Mouse (Mus musculus) kidney, postnatal 0 days (tissue): ENCODE data around the gene E330017A01Rik. TPM values are rescaled to one million over a fixed set of nuclear protein-coding genes. Genes with fewer than 3 reads are reported as not detected.
A peak's percentile ranks its signal among the peaks of the same experiment; 100 is the strongest.

Experiments
- ATAC-seq: fragments of 200-750 bp; cut with Nextera tagmentation; replicated peaks from 2 replicates; pipeline ENCODE4 v1.8.0; 2017; ENCODE audit warnings: low read depth, moderate number of reproducible peaks, moderate TSS enrichment, moderate library complexity; ENCODE audit not compliant: low FRiP score
- DNase-seq: peaks from one replicate; pipeline ENCODE4 v3.0.0-alpha.2; 2016; ENCODE audit warnings: low spot score
- H3K27ac ChIP-seq: fragments of 300-500 bp; sonication (generic); 2 replicates; pipeline ENCODE4 v1.5.1; 2014; ENCODE audit warnings: mild to moderate bottlenecking
- H3K27me3 ChIP-seq: fragments of 300-500 bp; sonication (generic); 2 replicates; pipeline ENCODE4 v1.6.1; 2014; ENCODE audit warnings: low read length, mixed read lengths; ENCODE audit not compliant: insufficient read depth
- H3K36me3 ChIP-seq: fragments of 300-500 bp; sonication (generic); 2 replicates; pipeline ENCODE4 v1.6.1; 2014; ENCODE audit warnings: low read length, mixed read lengths; ENCODE audit not compliant: insufficient read depth
- H3K4me1 ChIP-seq: fragments of 300-500 bp; sonication (generic); replicated peaks from 2 replicates; pipeline ENCODE4 v1.6.1; 2014; ENCODE audit warnings: antibody characterized with exemption, low read length, mixed read lengths; ENCODE audit not compliant: insufficient read depth
- H3K4me2 ChIP-seq: fragments of 300-500 bp; sonication (generic); 2 replicates; pipeline ENCODE4 v1.6.1; 2014; ENCODE audit warnings: mild to moderate bottlenecking, low read length, moderate library complexity, mixed read lengths
- H3K4me3 ChIP-seq: fragments of 300-500 bp; sonication (generic); replicated peaks from 2 replicates; pipeline ENCODE4 v1.5.1; 2014; ENCODE audit warnings: low read depth, low read length
- H3K9ac ChIP-seq: fragments of 300-500 bp; sonication (generic); 2 replicates; pipeline ENCODE4 v1.6.1; 2014; ENCODE audit warnings: low read depth, low read length
- H3K9me3 ChIP-seq: fragments of 300-500 bp; sonication (generic); replicated peaks from 2 replicates; pipeline ENCODE4 v1.6.1; 2016; ENCODE audit warnings: low read length, inconsistent platforms, mixed read lengths
- CTCF ChIP-seq: IDR thresholded peaks from 2 replicates; pipeline ENCODE4 v1.5.1; 2016; ENCODE audit warnings: antibody characterized with exemption, low read depth, mild to moderate bottlenecking, moderate library complexity
- WGBS: fragments of 180-500 bp; shearing (Covaris S2); extraction: QIAGEN DNeasy Blood & Tissue Kit; methylation state at CpG from one replicate; pipeline ENCODE4 v1.1.7; 2014; 5-methylcytosine and 5-hydroxymethylcytosine counted together
- polyA plus RNA-seq: library from polyadenylated mRNA; unstranded; fragments of >200 nt; fragmentation: Nextera tagmentation; extraction: Ambion mirVana; gene quantifications from 2 replicates; pipeline ENCODE4 v1.2.1, GENCODE M21; 2015

The E330017A01Rik gene
- polyA plus RNA-seq, 1 experiment from 2014 or later = not detected

DNA sequence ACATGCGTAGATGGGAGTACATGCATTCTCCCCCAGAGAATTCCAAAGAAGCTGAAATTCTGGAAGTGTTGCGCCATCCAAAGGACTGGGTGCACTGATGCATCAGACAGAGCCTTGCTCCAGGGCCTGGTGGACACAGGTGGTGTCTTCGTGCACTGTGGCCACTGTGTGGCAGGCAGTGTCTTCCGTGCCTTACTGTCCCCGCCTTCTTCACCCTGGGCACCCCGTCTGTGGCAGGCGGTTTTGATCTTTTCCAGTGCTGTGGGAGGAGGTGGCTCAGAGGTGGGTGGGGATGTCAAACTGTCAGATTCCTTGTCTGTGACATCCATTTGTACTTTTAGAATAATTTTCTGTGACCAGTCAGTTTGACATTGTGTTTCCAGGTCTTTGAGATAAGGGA is 40.1 kb upstream of the E330017A01Rik start:
- no peaks in the 10 kb centered on the region for H3K4me1 ChIP-seq
- ATAC-seq (no peak), DNase-seq (no peak)
- H3K4me3 ChIP-seq = no peak overlapping the region
- H3K36me3 ChIP-seq = peaks cover 20% of the 10 kb centered on the region; the same call in 1 of the 2 replicates
- no peak overlapping the region for H3K9ac ChIP-seq
- 77% methylated on average over 7 of the region's 7 CpGs for WGBS
- H3K4me2 ChIP-seq = no peak overlapping the region
- H3K27me3 ChIP-seq = no peaks in the 10 kb centered on the region
- no peaks in the 10 kb centered on the region for H3K9me3 ChIP-seq
- no peak overlapping the region for H3K27ac ChIP-seq
- TF ChIP-seq CTCF = no peak

DNA sequence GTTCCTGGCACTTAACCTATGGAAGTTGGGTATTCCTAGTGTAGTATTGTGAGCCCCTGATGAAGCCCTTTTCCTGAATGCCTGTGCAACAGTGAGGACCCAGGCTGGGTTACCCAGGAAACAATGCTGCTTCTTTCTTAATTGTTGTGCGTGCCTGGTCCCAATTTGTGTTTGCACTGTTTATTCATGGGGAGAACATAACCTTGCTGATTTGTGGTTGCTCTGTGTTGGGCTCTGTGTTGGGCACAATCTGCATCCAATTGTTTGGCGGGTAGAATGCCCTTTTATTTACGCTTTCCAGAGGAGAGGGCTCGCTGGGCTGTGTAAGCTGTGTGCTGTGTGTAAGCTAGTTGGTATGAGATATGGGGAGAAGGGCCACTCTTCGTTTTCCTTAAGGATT is 39.0 kb upstream of the E330017A01Rik start:
- no peak overlapping the region for H3K4me2 ChIP-seq
- H3K4me1 ChIP-seq = no peaks in the 10 kb centered on the region
- no peaks in the 10 kb centered on the region for H3K27me3 ChIP-seq
- H3K36me3 ChIP-seq = peaks cover 22% of the 10 kb centered on the region; the same call in 1 of the 2 replicates
- H3K27ac ChIP-seq = no peak overlapping the region
- WGBS = 88% methylated on average over 5 of the region's 5 CpGs
- ATAC-seq (no peak), DNase-seq (no peak)
- no peak overlapping the region for H3K9ac ChIP-seq
- H3K4me3 ChIP-seq = no peak overlapping the region
- H3K9me3 ChIP-seq = no peaks in the 10 kb centered on the region
- no peak for TF ChIP-seq CTCF

DNA sequence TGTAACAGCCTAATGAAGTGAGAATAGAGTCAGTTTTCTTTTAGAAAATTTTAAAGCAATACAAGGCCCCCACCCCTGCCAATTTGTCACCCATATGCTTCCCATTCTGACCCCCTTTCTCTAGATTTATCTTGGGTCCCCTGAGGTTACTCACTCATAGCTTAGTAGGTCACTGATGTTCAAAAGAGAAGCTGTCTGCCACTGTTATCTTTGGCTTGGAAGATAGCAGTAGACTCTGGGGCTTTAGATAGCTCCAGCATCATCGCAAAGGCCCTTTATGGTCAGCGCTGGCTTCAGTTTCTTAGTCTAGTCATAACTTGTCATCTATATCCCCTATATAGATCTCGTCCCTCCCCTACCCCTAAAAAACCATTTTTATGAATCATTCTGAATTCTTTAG is 38.1 kb upstream of the E330017A01Rik start:
- Histone ChIP-seq H3K4me2 (no peak overlapping the region), H3K27ac (no peak overlapping the region), H3K36me3 (peaks cover 22% of the 10 kb centered on the region; the same call in 1 of the 2 replicates), H3K27me3 (no peaks in the 10 kb centered on the region), H3K4me1 (no peaks in the 10 kb centered on the region), H3K9me3 (no peaks in the 10 kb centered on the region), H3K4me3 (no peak overlapping the region), H3K9ac (0 out of 2 replicates have a peak overlapping the region, but pooled peaks have one; percentile 8)
- ATAC-seq (no peak), DNase-seq (no peak)
- TF ChIP-seq CTCF = no peak
- WGBS = 87% methylated on average over 3 of the region's 3 CpGs

DNA sequence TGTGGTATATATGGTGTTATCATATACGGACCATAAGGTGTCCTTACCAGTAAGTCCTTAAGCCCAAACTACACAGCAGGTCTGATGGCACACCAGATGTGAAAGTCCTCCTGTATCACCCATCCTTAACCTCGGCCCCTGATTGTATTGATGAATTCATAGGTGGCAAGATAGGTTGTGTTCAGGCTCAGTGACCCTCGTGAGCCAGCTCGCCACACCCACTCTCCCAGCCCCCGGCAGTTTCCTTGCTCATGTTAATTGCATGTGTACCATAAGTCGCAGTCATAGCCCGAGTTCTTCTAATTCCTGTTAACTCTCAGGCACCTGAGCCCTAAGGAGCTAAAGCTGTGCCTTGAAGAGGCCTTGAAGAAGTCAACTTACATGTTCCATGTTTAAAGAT is 37.6 kb upstream of the E330017A01Rik start:
- Histone ChIP-seq H3K36me3 (peaks cover 22% of the 10 kb centered on the region; the same call in 1 of the 2 replicates), H3K4me3 (no peak overlapping the region), H3K27ac (no peak overlapping the region), H3K9ac (no peak overlapping the region), H3K4me1 (no peaks in the 10 kb centered on the region), H3K9me3 (no peaks in the 10 kb centered on the region), H3K27me3 (no peaks in the 10 kb centered on the region), H3K4me2 (no peak overlapping the region)
- TF ChIP-seq CTCF = no peak
- WGBS = 77% methylated on average over 7 of the region's 7 CpGs
- ATAC-seq (no peak), DNase-seq (no peak)

GRCm38 (mm10) chr16:58675256-58675655 is 36.7 kb upstream of the E330017A01Rik start:
- no peak for DNase-seq

GRCm38 (mm10) chr16:58673811-58674410 is 35.4 kb upstream of the E330017A01Rik start:
- DNase-seq = no peak
- 67% methylated on average over 15 of the region's 15 CpGs for WGBS
- peaks cover 22% of the 10 kb centered on the region; the same call in 1 of the 2 replicates for H3K36me3 ChIP-seq

More at GRCm38 (mm10) chr16:58675256-58675655, 36.7 kb upstream of the E330017A01Rik start:
- H3K9ac ChIP-seq = no peak overlapping the region
- peaks cover 22% of the 10 kb centered on the region; the same call in 1 of the 2 replicates for H3K36me3 ChIP-seq
- no peak overlapping the region for H3K27ac ChIP-seq
- H3K4me2 ChIP-seq = no peak overlapping the region
- H3K9me3 ChIP-seq = no peaks in the 10 kb centered on the region
- TF ChIP-seq CTCF = no peak
- no peak overlapping the region for H3K4me3 ChIP-seq
- no peaks in the 10 kb centered on the region for H3K27me3 ChIP-seq
- 86% methylated on average over 13 of the region's 13 CpGs for WGBS
- peak; percentile 57; the same call in 1 of the 2 replicates for ATAC-seq
- H3K4me1 ChIP-seq = no peaks in the 10 kb centered on the region

More at GRCm38 (mm10) chr16:58673811-58674410, 35.4 kb upstream of the E330017A01Rik start:
- Histone ChIP-seq H3K4me3 (no peak overlapping the region), H3K4me1 (0 out of 2 replicates have a peak, but pooled peaks cover 2% of the 10 kb centered on the region), H3K4me2 (no peak overlapping the region), H3K27ac (0 out of 2 replicates have a peak overlapping the region, but pooled peaks have one; percentile 37), H3K27me3 (no peaks in the 10 kb centered on the region), H3K9me3 (no peaks in the 10 kb centered on the region), H3K9ac (no peak overlapping the region)
- TF ChIP-seq CTCF = no peak
- ATAC-seq = peak; percentile 30
